Comparison of ENCODE assay signal across 8 mouse cellular contexts in genomic region chr8:121947047-121947752, GRCm38 (mm10). TPM values are rescaled to one million over a fixed set of nuclear protein-coding genes. Genes with fewer than 3 reads are reported as not detected.
DNase-seq lines count a peak whose midpoint lies in the region; ATAC-seq and TF ChIP-seq lines count a peak whose summit lies in the region.

No protein-coding gene starts in this region.

- no peak for ATAC-seq in embryonic facial prominence, embryonic 12.5 days (ENCODE audit: insufficient number of reproducible peaks, insufficient read depth, low FRiP score, low TSS enrichment)
- no peak for ATAC-seq in hindbrain, embryonic 16.5 days

- 29% methylated on average over 19 of the region's 19 CpGs for WGBS in embryonic facial prominence, embryonic 12.5 days
- WGBS in hindbrain, embryonic 16.5 days, result 28% methylated on average over 19 of the region's 19 CpGs

- TF ChIP-seq POLR2A in myocyte (IDR thresholded peaks at IDR 0.05; ENCODE audit: insufficient read length, low read depth), result no peak

- H3ac ChIP-seq in myocyte (ENCODE audit: control insufficient read depth, insufficient read length), result no peak overlapping the region

- peak overlapping the region; percentile 47 for H3K9ac ChIP-seq in embryonic facial prominence, embryonic 12.5 days
- peak overlapping the region; percentile 4; the same call in 1 of the 2 replicates for H3K9ac ChIP-seq in hindbrain, embryonic 16.5 days (ENCODE audit: low read depth, low read length)

- H3K4me1 ChIP-seq in embryonic facial prominence, embryonic 12.5 days, result peaks cover 33% of the 10 kb centered on the region
- peaks cover 29% of the 10 kb centered on the region for H3K4me1 ChIP-seq in hindbrain, embryonic 16.5 days (ENCODE audit: control insufficient read depth, insufficient read depth, low read depth, low read length)

- peak; percentile 25 for DNase-seq in kidney, postnatal 10 days
- no peak for DNase-seq in kidney, adult 9 months
- no peak for DNase-seq in thymus, adult 18-20 months
- DNase-seq in kidney, postnatal 36 days, result no peak
- DNase-seq in thymus, postnatal 10 days (ENCODE audit: low spot score in 2 of 2), result no peak

- no peaks in the 10 kb centered on the region for H3K36me3 ChIP-seq in embryonic facial prominence, embryonic 12.5 days
- H3K36me3 ChIP-seq in hindbrain, embryonic 16.5 days (ENCODE audit: control insufficient read depth, insufficient read depth, low read length), result no peaks in the 10 kb centered on the region
- H3K36me3 ChIP-seq in myocyte (ENCODE audit: control insufficient read depth, insufficient read depth), result no peaks in the 10 kb centered on the region

- H3K4me3 ChIP-seq in embryonic facial prominence, embryonic 12.5 days, result peak overlapping the region; percentile 37
- peak overlapping the region; percentile 39 for H3K4me3 ChIP-seq in hindbrain, embryonic 16.5 days (ENCODE audit: low read length)
- peak overlapping the region; percentile 18 for H3K4me3 ChIP-seq in myocyte

- H3K4me2 ChIP-seq in embryonic facial prominence, embryonic 12.5 days (replicated peaks), result peak overlapping the region; percentile 68
- peak overlapping the region; percentile 71 for H3K4me2 ChIP-seq in hindbrain, embryonic 16.5 days (ENCODE audit: low read length)
- peak overlapping the region; percentile 78 for H3K4me2 ChIP-seq in myocyte (ENCODE audit: low read depth)

- no peaks in the 10 kb centered on the region for H3K27me3 ChIP-seq in embryonic facial prominence, embryonic 12.5 days
- no peaks in the 10 kb centered on the region for H3K27me3 ChIP-seq in hindbrain, embryonic 16.5 days (replicated peaks; ENCODE audit: control insufficient read depth, insufficient read depth, low read length)
- no peaks in the 10 kb centered on the region for H3K27me3 ChIP-seq in myocyte (ENCODE audit: control insufficient read depth, insufficient read depth, insufficient read length)

- no peaks in the 10 kb centered on the region for H3K9me3 ChIP-seq in embryonic facial prominence, embryonic 12.5 days
- H3K9me3 ChIP-seq in hindbrain, embryonic 16.5 days (ENCODE audit: control insufficient read depth, low read length), result no peaks in the 10 kb centered on the region

- peak overlapping the region; percentile 87 for H3K27ac ChIP-seq in embryonic facial prominence, embryonic 12.5 days
- peak overlapping the region; percentile 71; the same call in 1 of the 2 replicates for H3K27ac ChIP-seq in hindbrain, embryonic 16.5 days (ENCODE audit: low read depth, low read length)

- H3K79me2 ChIP-seq in myocyte (ENCODE audit: control insufficient read depth, insufficient read depth), result peaks cover 13% of the 10 kb centered on the region

TF ChIP-seq in myocyte, 11 proteins besides CTCF, POLR2A, EP300 and RAD21:
- no peak for TF ChIP-seq E2F4 (IDR thresholded peaks at IDR 0.05; ENCODE audit: insufficient read depth)
- TF ChIP-seq TCF3 (IDR thresholded peaks at IDR 0.05; ENCODE audit: insufficient read length, low read depth), result no peak
- no peak for TF ChIP-seq TCF12 (IDR thresholded peaks at IDR 0.05; ENCODE audit: insufficient read depth, poor library complexity, severe bottlenecking)
- no peak for TF ChIP-seq MYOD1 (IDR thresholded peaks at IDR 0.05; ENCODE audit: control insufficient read depth in 1 of 3, insufficient read length in 2 of 3, low read depth in 2 of 3)
- TF ChIP-seq POLR2AphosphoS2 (IDR thresholded peaks at IDR 0.05; ENCODE audit: insufficient read length, low read depth), result no peak
- no peak for TF ChIP-seq CEBPB (IDR thresholded peaks at IDR 0.05; ENCODE audit: insufficient read depth, poor library complexity, severe bottlenecking)
- no peak for TF ChIP-seq USF1 (IDR thresholded peaks at IDR 0.05; ENCODE audit: low read depth)
- TF ChIP-seq MYOG (IDR thresholded peaks at IDR 0.05; ENCODE audit: control insufficient read depth in 1 of 3, insufficient read depth in 1 of 3, insufficient read length in 2 of 3, low read depth in 2 of 3), result no peak
- TF ChIP-seq MAX (IDR thresholded peaks at IDR 0.05; ENCODE audit: low read depth), result no peak
- TF ChIP-seq REST (IDR thresholded peaks at IDR 0.05; ENCODE audit: insufficient read depth, insufficient read length), result no peak
- no peak for TF ChIP-seq SRF (IDR thresholded peaks at IDR 0.05; ENCODE audit: control insufficient read depth, insufficient read length, low read depth)

RNA-seq across cellular contexts. Expression of gene Banp, which starts 2.4 kb away (rescaled TPM):
- polyA plus RNA-seq in embryonic facial prominence, embryonic 12.5 days (2016; fragmentation: Nextera tagmentation; extraction: Ambion mirVana), result 46.0 and 55.6 TPM in 2 replicates
- 49.9 and 54.9 TPM in 2 replicates for polyA plus RNA-seq in hindbrain, embryonic 16.5 days (2015; fragmentation: Nextera tagmentation; extraction: Ambion mirVana)
- polyA plus RNA-seq in myocyte (2012; fragmentation: generic; extraction: Trizol), result 30.3 TPM

RNA-seq across cellular contexts. Expression of gene Car5a, which starts 2.5 kb away (rescaled TPM):
- not detected in 2 replicates for polyA plus RNA-seq in embryonic facial prominence, embryonic 12.5 days (2016; fragmentation: Nextera tagmentation; extraction: Ambion mirVana)
- 0.25 and 0.40 TPM in 2 replicates for polyA plus RNA-seq in hindbrain, embryonic 16.5 days (2015; fragmentation: Nextera tagmentation; extraction: Ambion mirVana)
- polyA plus RNA-seq in myocyte (2012; fragmentation: generic; extraction: Trizol), result not detected

RNA-seq across cellular contexts. Expression of gene Slc7a5, which starts 39.7 kb away (rescaled TPM):
- polyA plus RNA-seq in embryonic facial prominence, embryonic 12.5 days (2016; fragmentation: Nextera tagmentation; extraction: Ambion mirVana), result 17.4 and 17.5 TPM in 2 replicates
- polyA plus RNA-seq in hindbrain, embryonic 16.5 days (2015; fragmentation: Nextera tagmentation; extraction: Ambion mirVana), result 44.9 and 57.8 TPM in 2 replicates
- 612 TPM for polyA plus RNA-seq in myocyte (2012; fragmentation: generic; extraction: Trizol)

Comparison
In these comparisons a context has a peak if more than half of its experiments do, and no peak if none do; other contexts are left out.
1. RNA of gene Slc7a5, which starts 39.7 kb away (polyA plus RNA-seq): 612 TPM in myocyte (single experiment); 44.9 to 57.8 TPM in hindbrain, embryonic 16.5 days and 17.4 to 17.5 TPM in embryonic facial prominence, embryonic 12.5 days; every median in the first group is over 10 times any median in the second.
2. Peak in every context shown above with its lines, with median percentiles within 50 percentile points of each other: H3K4me2 ChIP-seq and H3K4me3 ChIP-seq.